Mouse (Mus musculus) Patski (cell line): ENCODE data around the gene 3110082I17Rik. TPM values are rescaled to one million over a fixed set of nuclear protein-coding genes. Genes with fewer than 3 reads are reported as not detected.

Source experiments
- ATAC-seq: fragments of 100-300 bp; one replicate; pipeline ENCODE4 v1.8.0; 2021
- CTCF ChIA-PET: fragments of 350-600 bp; sonication (Branson Sonifier 250); formaldehyde crosslinking; loops from one replicate; lab custom pipeline; 2022; ENCODE audit warnings: inconsistent platforms; lab: Charles Lee
- POLR2A ChIA-PET: fragments of 350-600 bp; sonication (Branson Sonifier 250); formaldehyde crosslinking; loops from one replicate; lab custom pipeline; 2022; ENCODE audit warnings: antibody characterized with exemption, inconsistent platforms; lab: Charles Lee
- DNase-seq: peaks from one replicate; pipeline ENCODE4 v3.0.0-alpha.2; 2011; ENCODE audit warnings: low read depth, low spot score
- H3K27me3 ChIP-seq: fragments of 371-371 bp; one replicate; pipeline ENCODE4 v1.5.1; 2021
- CTCF ChIP-seq: fragments of 100-300 bp; IDR thresholded peaks from one replicate; pipeline ENCODE4 v1.5.1; 2021
- in situ Hi-C: fragments of 300-500 bp; cut with MboI; formaldehyde crosslinking; loops from 3 replicates; pipeline ENCODE4 v1.11.1; 2018; ENCODE audit warnings: low pct_unique_long_range_greater_than_20kb, mixed read lengths
- polyA plus RNA-seq: library from polyadenylated mRNA; unstranded; gene quantifications from one replicate; pipeline ENCODE4 v1.2.3, GENCODE M21; 2021

Gene 3110082I17Rik
- polyA plus RNA-seq, 1 experiment from 2014 or later: 19.1 TPM

GRCm38 (mm10) chr5:139425198-139425597 is 35.1 kb downstream of the 3110082I17Rik start:
- DNase-seq (peak; percentile 82), ATAC-seq (no peak)
- no peak for TF ChIP-seq CTCF
- ChIA-PET CTCF (interaction anchor here (1.3 to 2.1 kb wide), 3 partner anchors 16 to 71 kb away, joined by 3 to 8 read pairs (median 3); no protein-coding TSS in a partner anchor), POLR2A (interaction anchor here (1.4 kb wide), 1 partner anchor 14 kb away, joined by 4 read pairs; no protein-coding TSS in a partner anchor)
- H3K27me3 ChIP-seq: no peaks in the 10 kb centered on the region
- in situ Hi-C loops: no loop called here

DNA sequence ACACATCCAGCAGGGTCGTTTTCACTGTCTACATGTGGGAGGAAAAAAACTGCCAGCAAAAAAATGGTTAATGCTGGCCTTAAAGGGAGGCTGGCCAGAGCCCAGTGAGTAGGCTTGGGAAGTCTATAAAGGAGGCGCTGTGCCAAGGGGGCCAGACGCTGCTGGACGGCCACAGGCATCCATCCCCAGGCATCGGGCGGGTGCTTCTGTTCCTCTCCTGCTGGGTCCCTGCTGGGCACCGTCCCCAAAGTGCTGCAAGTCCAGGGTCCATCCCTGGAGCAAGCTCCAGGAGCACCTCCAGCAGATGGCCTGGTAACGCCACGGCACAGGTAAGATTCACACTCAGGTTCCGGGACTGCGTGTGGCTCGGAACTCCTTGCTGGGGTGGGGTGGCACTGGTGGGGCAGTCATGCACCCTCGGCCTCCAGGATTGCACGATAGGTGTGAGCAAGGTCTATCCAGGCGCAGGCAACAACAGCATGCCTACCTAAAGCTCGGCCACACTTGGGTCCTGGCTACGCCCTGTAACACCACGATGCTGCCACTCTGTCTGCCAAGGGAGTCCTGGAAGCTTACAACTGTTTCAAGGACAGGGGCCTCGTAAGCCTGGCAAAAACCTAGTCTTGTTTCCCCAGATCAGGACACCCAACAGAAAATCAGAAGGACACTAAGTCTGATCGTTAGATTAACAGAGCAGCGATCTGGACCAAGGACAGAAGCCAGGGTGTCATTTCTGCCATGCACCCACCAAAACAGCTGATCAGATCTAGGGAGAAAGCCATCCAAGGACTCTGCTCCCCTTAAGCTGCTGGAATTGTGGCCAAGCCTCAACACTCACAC is 37.1 kb downstream of the 3110082I17Rik start, which contains the start of gene Gper1:
TSS of gene Gper1 (plus strand) at position 126 of the 840 bp plus-strand sequence.
- in situ Hi-C loops: no loop called here
- no peaks in the 10 kb centered on the region for H3K27me3 ChIP-seq
- no peak for TF ChIP-seq CTCF
- CTCF ChIA-PET: interaction anchor here (0.9 to 1.7 kb wide), 4 partner anchors 9 to 27 kb away, joined by 3 to 6 read pairs (median 4); no protein-coding TSS in a partner anchor
- DNase-seq (no peak), ATAC-seq (peak; percentile 29)
- POLR2A ChIA-PET: no interaction called here

DNA sequence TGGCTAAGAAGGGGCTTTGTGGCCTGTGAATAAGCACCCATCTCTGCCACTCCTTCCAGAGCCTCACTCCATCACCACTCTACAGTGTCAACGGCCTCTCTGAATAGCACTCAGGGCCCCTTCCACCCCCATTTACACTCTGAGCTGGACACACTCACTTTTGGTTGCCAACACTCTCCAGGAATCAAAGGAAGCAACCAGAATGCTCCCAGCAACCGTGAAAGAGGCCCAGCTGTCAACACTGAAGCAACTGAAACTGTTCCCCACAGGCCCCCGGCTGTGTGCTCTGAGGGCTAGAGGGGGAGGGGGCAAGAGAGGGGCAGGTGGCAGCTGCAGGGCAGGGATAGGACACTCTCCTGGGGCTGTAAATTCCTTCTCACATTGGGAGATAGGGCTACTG is 41.7 kb downstream of the 3110082I17Rik start:
- CTCF ChIA-PET: no interaction called here
- H3K27me3 ChIP-seq: no peaks in the 10 kb centered on the region
- DNase-seq (no peak), ATAC-seq (no peak)
- TF ChIP-seq CTCF: no peak
- in situ Hi-C loops: no loop called here
- POLR2A ChIA-PET: no interaction called here

DNA sequence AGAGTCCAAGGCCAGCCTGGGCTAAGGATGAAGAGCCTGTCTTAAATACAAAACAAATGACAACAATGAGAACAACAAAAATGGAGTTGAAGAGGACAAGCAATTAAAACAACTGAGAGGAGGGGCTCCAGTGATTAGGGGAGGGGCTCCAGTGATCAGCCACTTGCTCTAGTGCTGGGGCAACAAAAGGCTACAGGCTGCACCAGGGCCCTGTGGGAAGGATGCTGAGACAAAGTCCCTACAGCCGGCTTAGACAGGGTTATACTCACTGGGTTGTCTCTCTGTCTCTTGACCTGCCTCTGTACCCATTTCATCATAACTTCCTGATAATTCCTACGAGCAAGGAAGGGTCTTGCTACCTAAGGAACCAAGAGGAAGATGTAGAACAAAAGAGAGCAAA is 42.2 kb downstream of the 3110082I17Rik start:
- CTCF ChIA-PET: no interaction called here
- ATAC-seq (no peak), DNase-seq (no peak)
- in situ Hi-C loops: no loop called here
- TF ChIP-seq CTCF: no peak
- H3K27me3 ChIP-seq: no peaks in the 10 kb centered on the region
- POLR2A ChIA-PET: no interaction called here

DNA sequence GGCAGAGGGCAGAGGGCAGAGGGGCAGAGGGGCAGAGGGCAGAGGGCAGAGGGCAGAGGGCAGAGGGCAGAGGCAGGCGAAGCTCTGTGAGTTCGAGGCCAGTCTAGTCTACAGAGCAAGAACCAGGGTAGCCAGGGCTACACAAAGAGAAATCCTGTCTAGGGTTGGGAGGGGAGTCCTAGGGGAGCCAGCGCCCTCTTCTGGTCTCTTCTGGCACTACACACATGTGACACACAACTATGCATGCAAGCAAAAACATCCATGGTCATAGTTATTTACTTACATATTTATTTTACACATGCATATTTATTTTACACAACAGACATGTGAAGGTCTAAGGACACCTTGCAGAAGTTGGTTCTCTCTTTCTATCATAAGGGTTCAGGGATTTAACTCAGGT is 42.8 kb downstream of the 3110082I17Rik start:
- H3K27me3 ChIP-seq: no peaks in the 10 kb centered on the region
- ChIA-PET CTCF (interaction anchor here (1.3 kb wide), 1 partner anchor 9 kb away, joined by 3 read pairs; no protein-coding TSS in a partner anchor), POLR2A (no interaction called here)
- TF ChIP-seq CTCF: no peak
- in situ Hi-C loops: no loop called here
- no peak for ATAC-seq
- no peak for DNase-seq

- ChIA-PET CTCF (interaction anchor here (1.3 kb wide), 1 partner anchor 9 kb away, joined by 3 read pairs; no protein-coding TSS in a partner anchor), POLR2A (no interaction called here)
- no peaks in the 10 kb centered on the region for H3K27me3 ChIP-seq
- in situ Hi-C loops: no loop called here
- no peak for TF ChIP-seq CTCF
- DNase-seq (no peak), ATAC-seq (no peak)
These were observed 43.4 kb downstream of the 3110082I17Rik start for GRCm38 (mm10) chr5:139416942-139417341.

DNA sequence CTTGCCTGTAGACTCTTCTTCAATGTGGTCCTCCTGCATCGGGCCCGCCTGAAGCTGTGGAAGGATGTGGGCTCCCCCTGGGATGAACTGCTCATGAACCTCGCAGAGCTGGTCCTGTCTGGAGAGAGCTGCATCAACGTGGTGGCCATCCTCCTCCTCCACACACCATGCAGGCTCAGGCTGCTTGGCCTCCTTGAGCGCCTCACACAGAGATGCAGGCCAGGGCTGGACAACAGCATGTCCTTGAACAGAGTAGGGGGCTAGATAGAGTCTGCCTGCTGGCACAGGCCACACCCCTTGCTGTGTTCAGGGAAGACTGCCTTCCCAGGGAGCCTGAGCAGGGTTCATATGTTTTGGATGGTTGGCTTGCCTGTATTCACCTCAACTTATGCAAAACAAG is 45.3 kb downstream of the 3110082I17Rik start:
- H3K27me3 ChIP-seq: no peaks in the 10 kb centered on the region
- DNase-seq (no peak), ATAC-seq (no peak)
- CTCF ChIA-PET: interaction anchor here (1.6 kb wide), 1 partner anchor 47 kb away, joined by 4 read pairs; no protein-coding TSS in a partner anchor
- POLR2A ChIA-PET: no interaction called here
- no peak for TF ChIP-seq CTCF
- in situ Hi-C loops: no loop called here

- in situ Hi-C loops: no loop called here
- ChIA-PET POLR2A (interaction anchor here (1.2 kb wide), 1 partner anchor 9 kb away, joined by 3 read pairs; no protein-coding TSS in a partner anchor), CTCF (interaction anchor here (1.3 to 1.6 kb wide), 3 partner anchors 9 to 55 kb away, joined by 3 to 4 read pairs (median 3); no protein-coding TSS in a partner anchor)
- ATAC-seq (no peak), DNase-seq (no peak)
- TF ChIP-seq CTCF: no peak
- no peaks in the 10 kb centered on the region for H3K27me3 ChIP-seq
These were observed 46.8 kb downstream of the 3110082I17Rik start for GRCm38 (mm10) chr5:139413545-139413944.

GRCm38 (mm10) chr5:139411665-139412314 is 48.5 kb downstream of the 3110082I17Rik start:
- DNase-seq: no peak
- H3K27me3 ChIP-seq: no peaks in the 10 kb centered on the region
- POLR2A ChIA-PET: interaction anchor here (1.1 kb wide), 1 partner anchor 13 kb away, joined by 4 read pairs; no protein-coding TSS in a partner anchor
- CTCF ChIA-PET: interaction anchor here (2.0 kb wide), 1 partner anchor 14 kb away, joined by 6 read pairs; no protein-coding TSS in a partner anchor
- in situ Hi-C loops: no loop called here
- ATAC-seq: no peak
- no peak for TF ChIP-seq CTCF

- ATAC-seq: no peak
- in situ Hi-C loops: no loop called here
- DNase-seq: no peak
- CTCF ChIA-PET: interaction anchor here (2.0 kb wide), 1 partner anchor 13 kb away, joined by 6 read pairs; no protein-coding TSS in a partner anchor
- TF ChIP-seq CTCF: no peak
- POLR2A ChIA-PET: interaction anchor here (1.1 kb wide), 1 partner anchor 14 kb away, joined by 4 read pairs; no protein-coding TSS in a partner anchor
- H3K27me3 ChIP-seq: no peaks in the 10 kb centered on the region
These were observed 49.2 kb downstream of the 3110082I17Rik start for GRCm38 (mm10) chr5:139411117-139411516.
